Mouse (Mus musculus): ENCODE measurements around the gene Gamt.

- no peak for TF ChIP-seq CTCF (IDR thresholded peaks at IDR 0.05; ENCODE audit: control insufficient read depth, insufficient read depth, insufficient read length)
- no peak for TF ChIP-seq CEBPB (IDR thresholded peaks at IDR 0.05; ENCODE audit: low read depth)
- no peak for TF ChIP-seq FOSL1 (IDR thresholded peaks at IDR 0.05; ENCODE audit: insufficient read depth, low read length, poor library complexity, severe bottlenecking)
- peak; percentile 65 for TF ChIP-seq USF1 (IDR thresholded peaks at IDR 0.05; ENCODE audit: low read depth)
Observed at GRCm38 (mm10) chr10:80261585-80261968, 765 bp upstream of the Gamt start.
